Mouse (Mus musculus) stomach, embryonic 14.5 days (tissue): ENCODE measurements around the gene Ttll5. TPM values are rescaled to one million over a fixed set of nuclear protein-coding genes. Genes with fewer than 3 reads are reported as not detected.

Experiments
- ATAC-seq: fragments of 200-750 bp; cut with Nextera tagmentation; 2 replicates; pipeline ENCODE4 v1.8.0; 2017; ENCODE audit warnings: low read depth, moderate TSS enrichment; ENCODE audit not compliant: insufficient number of reproducible peaks, insufficient read depth, low FRiP score
- H3K27ac ChIP-seq: fragments of 300-500 bp; sonication (generic); 2 replicates; pipeline ENCODE4 v1.5.1; 2014; ENCODE audit warnings: mild to moderate bottlenecking, low read length, moderate library complexity, mixed read lengths
- H3K27me3 ChIP-seq: fragments of 300-500 bp; sonication (generic); 2 replicates; pipeline ENCODE4 v1.6.1; 2014; ENCODE audit warnings: low read length, control low read depth, mixed read lengths; ENCODE audit not compliant: control insufficient read depth, insufficient read depth
- H3K36me3 ChIP-seq: fragments of 300-500 bp; sonication (generic); 2 replicates; pipeline ENCODE4 v1.6.1; 2014; ENCODE audit warnings: mild to moderate bottlenecking, control low read depth, low read length, moderate library complexity, mixed read lengths; ENCODE audit not compliant: control insufficient read depth, insufficient read depth
- H3K4me1 ChIP-seq: fragments of 300-500 bp; sonication (generic); 2 replicates; pipeline ENCODE4 v1.6.1; 2014; ENCODE audit warnings: low read length, control low read depth, mixed read lengths; ENCODE audit not compliant: control insufficient read depth, insufficient read depth
- H3K4me2 ChIP-seq: fragments of 300-500 bp; sonication (generic); replicated peaks from 2 replicates; pipeline ENCODE4 v1.6.1; 2014; ENCODE audit warnings: low read depth, low read length, control low read depth
- H3K4me3 ChIP-seq: fragments of 300-500 bp; sonication (generic); 2 replicates; pipeline ENCODE4 v1.5.1; 2014; ENCODE audit warnings: low read depth, low read length, control low read depth
- H3K9ac ChIP-seq: fragments of 300-500 bp; sonication (generic); replicated peaks from 2 replicates; pipeline ENCODE4 v1.6.1; 2014; ENCODE audit warnings: low read depth, mild to moderate bottlenecking, control low read depth, low read length, moderate library complexity, mixed read lengths
- H3K9me3 ChIP-seq: fragments of 300-500 bp; sonication (generic); 2 replicates; pipeline ENCODE4 v1.6.1; 2016; ENCODE audit warnings: low read depth, low read length, control low read depth; ENCODE audit not compliant: control insufficient read depth
- WGBS: fragments of 180-500 bp; shearing (Covaris S2); extraction: QIAGEN DNeasy Blood & Tissue Kit; methylation state at CpG from one replicate; pipeline ENCODE4 v1.1.7; 2014; 5-methylcytosine and 5-hydroxymethylcytosine counted together
- polyA plus RNA-seq: library from polyadenylated mRNA; unstranded; fragments of >200 nt; fragmentation: Nextera tagmentation; extraction: Ambion mirVana; gene quantifications from 2 replicates; pipeline ENCODE4 v1.2.1, GENCODE M21; 2014

Ttll5 gene
- polyA plus RNA-seq, 1 experiment from 2014 or later: 17.7 TPM

- H3K27me3 ChIP-seq: no peaks in the 10 kb centered on the region
- ATAC-seq: no peak
- H3K4me2 ChIP-seq: no peak overlapping the region
- H3K27ac ChIP-seq: no peak overlapping the region
- H3K9ac ChIP-seq: no peak overlapping the region
- no peaks in the 10 kb centered on the region; the same call in 1 of the 2 replicates for H3K4me1 ChIP-seq
- H3K4me3 ChIP-seq: no peak overlapping the region
- no peaks in the 10 kb centered on the region; the same call in 1 of the 2 replicates for H3K36me3 ChIP-seq
- 45% methylated on average over 5 of the region's 5 CpGs for WGBS
- no peaks in the 10 kb centered on the region for H3K9me3 ChIP-seq
These were observed 206.5 kb downstream of the Ttll5 start for GRCm38 (mm10) chr12:86030932-86031331.

- Histone ChIP-seq H3K4me1 (no peaks in the 10 kb centered on the region), H3K36me3 (no peaks in the 10 kb centered on the region), H3K4me2 (no peak overlapping the region), H3K27ac (no peak overlapping the region), H3K27me3 (no peaks in the 10 kb centered on the region), H3K9ac (no peak overlapping the region), H3K9me3 (no peaks in the 10 kb centered on the region), H3K4me3 (no peak overlapping the region)
- no peak for ATAC-seq
These were observed 211.1 kb downstream of the Ttll5 start for GRCm38 (mm10) chr12:86035586-86035985.

- Histone ChIP-seq H3K36me3 (no peaks in the 10 kb centered on the region), H3K27me3 (no peaks in the 10 kb centered on the region), H3K4me3 (no peak overlapping the region), H3K27ac (no peak overlapping the region), H3K9me3 (no peaks in the 10 kb centered on the region), H3K9ac (no peak overlapping the region), H3K4me1 (no peaks in the 10 kb centered on the region), H3K4me2 (no peak overlapping the region)
- ATAC-seq: peak; percentile 28; the same call in 1 of the 2 replicates
- 50% methylated on average over 9 of the region's 9 CpGs for WGBS
These were observed 212.1 kb downstream of the Ttll5 start for GRCm38 (mm10) chr12:86036368-86037166.

GRCm38 (mm10) chr12:86037235-86037921, 212.9 kb downstream of the Ttll5 start:
- 29% methylated on average over 12 of the region's 12 CpGs for WGBS
- Histone ChIP-seq H3K4me2 (no peak overlapping the region), H3K9me3 (no peaks in the 10 kb centered on the region), H3K27me3 (no peaks in the 10 kb centered on the region), H3K36me3 (no peaks in the 10 kb centered on the region), H3K9ac (no peak overlapping the region), H3K4me1 (no peaks in the 10 kb centered on the region), H3K4me3 (no peak overlapping the region), H3K27ac (no peak overlapping the region)
- ATAC-seq: peak; percentile 72; the same call in 1 of the 2 replicates

- Histone ChIP-seq H3K9ac (no peak overlapping the region), H3K4me1 (no peaks in the 10 kb centered on the region), H3K27ac (no peak overlapping the region), H3K4me2 (no peak overlapping the region), H3K27me3 (no peaks in the 10 kb centered on the region), H3K36me3 (no peaks in the 10 kb centered on the region), H3K4me3 (no peak overlapping the region), H3K9me3 (no peaks in the 10 kb centered on the region; the same call in 1 of the 2 replicates)
- WGBS: 88% methylated on average over 5 of the region's 5 CpGs
- no peak for ATAC-seq
These were observed 214.6 kb downstream of the Ttll5 start for GRCm38 (mm10) chr12:86039078-86039477.

GRCm38 (mm10) chr12:86039751-86040150, 215.3 kb downstream of the Ttll5 start:
- 81% methylated on average over 6 of the region's 6 CpGs for WGBS
- Histone ChIP-seq H3K4me1 (no peaks in the 10 kb centered on the region), H3K4me2 (no peak overlapping the region), H3K36me3 (no peaks in the 10 kb centered on the region), H3K9me3 (no peaks in the 10 kb centered on the region; the same call in 1 of the 2 replicates), H3K27ac (no peak overlapping the region), H3K9ac (no peak overlapping the region), H3K27me3 (no peaks in the 10 kb centered on the region), H3K4me3 (no peak overlapping the region)
- no peak for ATAC-seq

GRCm38 (mm10) chr12:86046141-86046540, 221.7 kb downstream of the Ttll5 start:
- Histone ChIP-seq H3K4me2 (no peak overlapping the region), H3K27me3 (no peaks in the 10 kb centered on the region), H3K36me3 (no peaks in the 10 kb centered on the region), H3K27ac (no peak overlapping the region), H3K4me3 (no peak overlapping the region), H3K9ac (no peak overlapping the region), H3K4me1 (no peaks in the 10 kb centered on the region), H3K9me3 (no peaks in the 10 kb centered on the region; the same call in 1 of the 2 replicates)
- ATAC-seq: no peak
- WGBS: 82% methylated on average over 5 of the region's 5 CpGs

GRCm38 (mm10) chr12:86046776-86047175, 222.3 kb downstream of the Ttll5 start:
- WGBS: 95% methylated on average over 2 of the region's 2 CpGs
- no peak for ATAC-seq
- H3K4me1 ChIP-seq: no peaks in the 10 kb centered on the region
- no peaks in the 10 kb centered on the region for H3K27me3 ChIP-seq
- H3K9me3 ChIP-seq: no peaks in the 10 kb centered on the region; the same call in 1 of the 2 replicates
- H3K9ac ChIP-seq: no peak overlapping the region
- H3K4me3 ChIP-seq: no peak overlapping the region
- no peak overlapping the region for H3K4me2 ChIP-seq
- H3K27ac ChIP-seq: no peak overlapping the region
- H3K36me3 ChIP-seq: no peaks in the 10 kb centered on the region
